Mouse (Mus musculus): ENCODE results near the gene Aar2.

- TF ChIP-seq POLR2A (IDR thresholded peaks at IDR 0.05; ENCODE audit: extremely low read depth, insufficient read depth, low read length) (no peak), CTCF (IDR thresholded peaks at IDR 0.05; ENCODE audit: low read depth, low read length) (no peak)
Observed at GRCm38 (mm10) chr2:156540991-156541390, 6.4 kb upstream of the Aar2 start.
